Mouse (Mus musculus): ENCODE data around the gene Tjp3.
A peak's percentile ranks its signal among the peaks of the same experiment; 100 is the strongest.

The Tjp3 gene

DNA sequence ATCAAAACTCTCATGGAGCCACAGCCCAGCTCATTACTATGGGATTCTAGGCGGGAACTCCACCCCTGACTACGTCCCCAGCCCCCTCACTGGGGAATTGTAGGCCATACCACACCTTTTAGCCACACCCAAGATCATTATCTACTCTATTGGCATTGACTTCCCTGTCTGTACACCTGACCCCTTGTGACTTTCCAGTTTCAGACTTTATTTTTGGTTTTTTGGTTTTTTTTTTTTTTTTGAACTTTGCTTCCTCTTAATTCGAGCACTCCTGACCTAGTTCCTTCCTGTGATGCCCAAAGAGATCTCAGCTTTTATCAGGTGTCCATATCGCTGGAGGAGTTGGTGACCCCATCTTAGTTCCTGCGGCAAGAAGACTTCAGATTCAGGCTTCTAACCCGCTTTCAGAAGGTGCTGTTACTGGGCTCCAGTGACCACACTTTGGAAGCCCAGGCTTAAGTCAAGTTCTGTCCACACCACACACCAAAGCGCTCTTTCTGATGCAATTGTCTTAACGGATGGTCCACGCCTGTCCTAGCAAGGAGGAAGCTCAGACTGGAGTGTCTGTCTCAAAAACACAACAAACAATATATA, at the start of gene Tjp3:
TSS of gene Tjp3 (minus strand) at position 71 of the 594 bp plus-strand sequence.
- peak; percentile 61 for DNase-seq

DNA sequence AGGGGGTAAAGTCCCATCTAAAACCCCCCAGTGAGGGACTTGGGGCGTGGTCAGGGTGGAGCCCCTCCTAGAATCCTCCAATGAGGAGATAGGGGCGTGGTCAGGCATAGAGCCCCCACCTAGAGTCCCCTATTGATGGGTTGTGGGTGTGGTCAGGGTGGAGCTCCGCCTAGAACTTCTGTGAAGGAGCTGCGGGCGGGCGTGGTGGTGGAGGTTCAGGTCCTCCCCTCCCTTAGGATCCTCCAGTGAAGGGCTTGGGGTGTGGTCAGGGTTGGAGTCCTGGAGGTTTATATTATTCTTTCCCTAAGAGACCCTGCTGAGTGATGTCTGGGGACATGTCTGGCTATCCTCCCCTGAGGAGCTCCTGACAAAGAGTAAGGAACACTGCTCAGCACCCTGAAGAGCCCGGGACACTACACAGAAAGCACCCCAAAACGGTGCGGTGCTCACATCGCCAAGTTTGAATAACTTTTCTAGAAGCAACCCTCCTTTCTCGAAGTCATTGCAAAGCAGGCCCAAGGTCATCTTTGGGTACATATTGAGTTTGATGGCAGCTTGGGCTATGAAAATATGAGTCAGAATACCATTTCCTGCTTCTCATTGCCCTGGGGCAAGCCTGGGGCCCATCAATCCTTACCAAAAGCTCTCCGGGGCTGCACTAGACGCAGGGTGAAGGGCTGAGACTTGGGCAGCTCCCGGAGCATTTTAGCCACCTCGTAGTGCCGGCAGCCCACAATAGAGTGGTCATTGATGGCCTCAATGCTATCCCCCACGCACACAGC, 49.4 kb upstream of the Tjp3 start:
- DNase-seq, result peak; percentile 40

DNA sequence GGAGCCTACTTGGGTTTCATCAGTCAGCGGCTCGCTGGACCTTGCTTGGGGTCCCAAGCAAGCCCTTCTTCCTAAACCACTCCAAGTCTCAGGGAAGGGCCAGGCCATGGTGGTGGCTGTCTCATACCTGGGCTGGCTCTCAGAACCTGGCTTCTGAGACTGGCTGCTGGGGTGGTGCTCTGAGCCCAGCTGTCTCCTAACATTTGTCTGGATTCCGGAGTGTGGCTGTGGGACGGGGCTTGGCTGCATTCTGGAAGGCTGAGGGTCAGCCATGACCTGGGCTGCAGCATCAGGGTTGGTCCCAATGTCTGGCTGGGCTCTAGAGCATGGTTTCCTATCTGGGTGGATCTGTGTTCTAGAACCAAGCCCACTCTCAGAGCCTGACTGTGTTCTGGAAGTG, 45.2 kb upstream of the Tjp3 start:
- no peak for DNase-seq

DNA sequence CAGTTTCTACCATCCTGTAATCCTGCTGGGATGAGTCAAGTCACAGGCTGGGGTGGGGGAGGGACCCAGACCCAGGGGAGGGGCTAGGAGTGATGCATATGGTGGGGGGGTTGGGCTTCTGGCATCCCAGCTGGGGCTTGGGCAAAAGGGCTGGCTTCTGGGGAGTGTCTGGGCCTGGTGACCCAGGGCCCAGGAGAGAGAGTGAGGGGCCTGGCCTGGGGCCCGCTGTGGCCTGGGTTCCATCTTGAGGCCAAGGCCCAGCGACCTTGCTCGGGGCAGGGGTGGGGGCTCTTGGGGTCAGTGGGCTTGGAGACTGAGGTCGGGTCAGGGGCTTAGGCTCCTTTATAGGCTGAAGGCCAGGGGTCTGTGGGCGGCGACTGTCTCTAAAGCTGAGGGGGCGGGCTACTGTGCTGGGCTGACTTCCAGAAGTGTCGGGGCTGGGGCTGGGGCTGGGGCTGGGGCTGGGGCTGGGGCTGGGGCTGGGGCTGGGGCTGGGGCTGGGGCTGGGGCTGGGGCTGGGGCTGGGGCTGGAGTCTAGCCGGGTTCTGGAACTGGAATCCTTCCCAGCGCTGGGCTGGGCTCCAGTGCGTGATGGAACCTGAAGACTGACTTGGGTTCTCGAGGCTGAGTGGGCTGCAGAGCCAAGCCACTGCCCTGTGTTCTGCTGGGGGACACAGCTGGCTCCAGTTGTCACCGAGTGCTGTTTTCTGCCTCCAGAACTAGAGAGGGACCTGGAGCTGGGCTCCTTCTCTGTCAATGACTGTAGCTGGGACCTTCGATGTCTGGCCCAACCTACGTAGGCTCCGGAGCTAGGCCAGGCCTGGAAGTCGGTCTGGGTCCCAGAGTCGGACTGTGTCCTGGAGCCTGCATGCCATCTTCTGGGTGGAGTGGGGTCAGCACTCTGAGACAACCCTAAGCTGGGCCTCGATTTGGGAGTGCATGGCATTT, 44.3 kb upstream of the Tjp3 start:
- no peak for DNase-seq

DNA sequence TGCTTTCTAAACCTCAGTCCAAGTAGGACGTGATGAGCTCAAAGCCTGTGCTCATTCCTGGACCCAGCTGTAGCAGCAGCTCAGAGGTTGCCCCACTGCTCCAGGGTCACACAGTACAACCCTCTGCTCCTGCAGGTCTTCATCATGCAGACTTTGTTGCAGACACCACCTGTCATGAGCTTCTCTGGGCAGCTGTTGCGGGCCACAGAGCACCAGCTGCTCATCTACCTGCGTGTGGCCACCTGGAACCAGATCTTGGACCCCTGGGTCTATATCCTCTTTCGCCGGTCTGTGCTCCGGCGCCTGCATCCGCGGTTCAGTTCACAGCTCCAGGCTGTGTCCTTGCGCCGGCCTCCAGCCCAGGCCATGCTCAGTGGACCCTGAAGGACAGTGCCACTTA, 42.9 kb upstream of the Tjp3 start:
- DNase-seq, result no peak

DNA sequence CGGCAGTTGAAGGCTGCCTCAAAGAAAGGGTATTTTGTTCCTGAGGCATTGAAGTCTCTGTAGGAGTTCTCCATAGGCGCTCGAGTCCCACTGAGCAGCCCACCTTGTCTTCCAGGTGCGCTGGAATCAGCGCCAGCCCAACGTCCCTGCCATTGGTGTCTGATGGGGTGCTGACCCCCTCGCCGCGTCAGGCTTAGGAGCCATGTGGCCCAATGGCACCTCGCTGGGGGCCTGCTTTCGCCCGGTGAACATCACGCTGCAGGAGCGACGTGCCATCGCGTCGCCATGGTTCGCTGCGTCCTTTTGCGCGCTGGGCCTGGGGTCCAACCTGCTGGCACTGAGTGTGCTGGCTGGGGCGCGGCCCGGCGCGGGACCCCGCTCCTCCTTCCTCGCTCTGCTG, 40.9 kb upstream of the Tjp3 start:
- DNase-seq, result no peak

DNA sequence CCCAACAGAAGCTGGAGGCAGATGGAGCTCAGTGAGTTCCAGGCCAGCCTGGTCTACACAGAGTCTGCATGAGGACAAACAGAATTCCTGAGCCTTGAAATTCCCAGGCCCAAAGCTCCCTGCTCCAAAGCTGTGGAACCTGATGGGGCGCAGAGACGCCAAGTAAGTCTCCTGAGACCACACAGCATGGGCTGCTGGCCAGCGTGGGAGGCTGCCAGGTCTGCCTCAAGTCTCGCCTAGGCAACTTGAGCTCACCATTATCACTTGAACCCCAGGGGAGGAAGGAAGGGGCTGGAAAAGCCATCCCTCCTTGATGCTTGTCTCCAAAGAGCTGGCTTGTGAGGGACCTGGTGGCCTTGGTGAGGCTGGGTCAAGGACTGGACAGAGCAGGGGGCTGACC, 38.6 kb upstream of the Tjp3 start:
- DNase-seq, result no peak

DNA sequence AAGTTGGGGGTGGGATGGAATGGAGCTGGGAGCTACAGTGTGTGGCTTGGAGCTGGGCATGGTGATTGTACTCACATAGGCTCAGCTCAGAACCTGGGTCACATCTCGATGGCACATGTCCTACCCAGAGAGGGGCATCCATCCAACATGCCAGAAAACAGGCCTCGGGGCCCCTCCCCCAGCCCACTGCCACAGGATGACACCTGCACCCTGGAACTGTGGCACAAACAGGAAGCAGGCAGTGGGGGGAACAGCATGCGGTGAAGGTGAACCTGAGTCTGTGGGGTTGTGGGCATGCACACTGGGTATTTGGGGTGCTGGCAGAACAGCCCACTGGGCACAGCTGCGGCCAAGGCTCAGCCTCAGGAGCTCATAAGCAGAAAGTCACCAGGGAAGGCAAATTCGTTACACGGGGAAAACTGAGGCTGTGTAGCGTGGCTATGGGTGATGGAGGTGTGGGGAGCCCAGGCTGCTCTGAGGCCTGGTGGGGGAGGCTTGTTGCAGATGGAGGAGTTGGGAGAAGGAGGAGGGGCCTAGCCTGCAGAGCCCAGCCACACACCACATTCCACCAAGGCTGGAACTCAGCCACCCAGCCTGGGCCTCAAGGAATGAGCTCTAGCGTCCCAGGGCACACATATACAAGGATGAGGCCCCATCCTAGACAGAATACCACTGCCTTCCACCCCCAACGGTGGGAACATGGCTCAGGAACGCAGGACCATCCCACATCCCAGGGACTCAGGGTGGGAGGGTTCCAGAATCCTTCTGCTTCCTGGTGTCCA, 38.0 kb upstream of the Tjp3 start:
- DNase-seq, result no peak

DNA sequence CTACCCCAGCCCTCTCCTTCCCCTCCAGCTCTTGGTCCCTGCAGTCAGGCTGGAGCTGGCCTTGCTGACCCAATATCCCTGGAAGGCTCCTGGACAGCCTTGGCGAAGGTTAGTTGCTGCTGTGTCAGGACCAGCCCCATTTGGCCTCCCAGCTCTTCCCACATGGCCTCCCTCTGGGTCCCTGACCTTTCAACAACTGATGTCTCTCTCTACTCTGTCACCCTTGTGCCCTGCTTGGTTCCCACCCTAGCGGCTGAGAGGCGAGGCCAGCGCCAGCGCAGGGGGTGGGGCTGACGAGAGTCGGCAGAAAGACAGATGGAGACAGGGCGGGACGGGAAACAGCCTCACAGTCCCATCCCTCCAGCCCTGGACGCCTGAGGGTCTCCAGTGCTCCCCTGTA, 37.0 kb upstream of the Tjp3 start, which contains the start of gene Tbxa2r:
TSS of gene Tbxa2r (plus strand) at position 346 of the 400 bp plus-strand sequence.
- DNase-seq, result no peak

DNA sequence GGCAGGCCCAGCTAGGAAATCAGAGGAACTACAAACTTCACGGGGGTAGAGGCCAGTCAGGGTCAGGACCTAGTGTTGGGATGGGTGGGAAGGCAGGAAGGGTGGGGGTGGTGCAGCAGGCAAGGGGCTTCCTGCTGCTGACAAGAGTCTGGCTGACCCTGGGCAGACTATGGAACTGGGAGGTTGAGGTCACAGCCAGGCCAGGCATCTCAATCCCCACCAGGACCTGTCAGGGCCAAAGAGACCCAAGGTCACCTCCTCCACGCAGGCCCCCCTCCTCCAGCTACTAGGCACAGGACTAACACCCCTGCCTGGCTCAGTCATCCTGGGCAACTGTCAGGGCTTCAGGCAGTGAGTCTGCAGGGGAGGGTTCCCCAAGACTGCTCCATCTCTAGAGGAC, 36.6 kb upstream of the Tjp3 start:
- no peak for DNase-seq

DNA sequence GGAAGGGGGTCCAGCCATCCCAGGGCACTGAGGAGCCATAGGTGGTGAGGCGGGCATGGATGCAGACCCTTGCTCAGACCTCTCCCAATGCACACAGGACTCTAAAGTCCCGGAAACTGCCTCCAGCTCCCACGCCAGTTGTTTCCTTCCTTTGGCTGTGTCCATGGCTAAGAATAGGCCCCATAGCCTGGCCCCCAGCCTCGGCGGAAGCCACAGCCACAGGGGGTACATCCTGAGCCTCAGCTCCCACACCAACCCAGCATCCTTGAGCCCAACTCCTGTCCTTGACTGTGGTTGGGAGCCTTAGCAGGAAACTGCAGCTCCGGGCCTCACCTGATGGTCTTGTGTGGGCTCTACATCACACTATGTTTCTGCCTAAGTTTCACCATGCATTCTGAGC, 35.5 kb upstream of the Tjp3 start:
- DNase-seq, result no peak

DNA sequence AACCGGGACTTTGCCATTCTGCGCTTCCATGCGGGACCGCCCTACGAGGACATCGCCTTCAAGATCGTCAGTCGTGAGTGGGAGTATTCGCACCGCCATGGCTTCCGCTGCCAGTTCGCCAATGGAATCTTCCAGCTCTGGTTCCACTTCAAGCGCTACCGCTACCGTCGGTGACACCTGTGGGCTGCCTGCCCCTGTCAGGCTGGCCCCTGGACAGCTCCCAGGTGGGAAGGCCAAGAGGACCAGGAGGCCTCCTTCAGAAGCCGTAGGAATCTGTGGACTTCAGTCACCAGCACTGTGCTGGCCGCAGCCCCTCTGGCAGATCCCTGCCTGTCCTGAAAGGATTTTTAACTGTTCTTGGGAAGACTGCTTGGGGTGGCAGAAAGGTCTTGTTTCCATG, 34.4 kb upstream of the Tjp3 start:
- no peak for DNase-seq

DNA sequence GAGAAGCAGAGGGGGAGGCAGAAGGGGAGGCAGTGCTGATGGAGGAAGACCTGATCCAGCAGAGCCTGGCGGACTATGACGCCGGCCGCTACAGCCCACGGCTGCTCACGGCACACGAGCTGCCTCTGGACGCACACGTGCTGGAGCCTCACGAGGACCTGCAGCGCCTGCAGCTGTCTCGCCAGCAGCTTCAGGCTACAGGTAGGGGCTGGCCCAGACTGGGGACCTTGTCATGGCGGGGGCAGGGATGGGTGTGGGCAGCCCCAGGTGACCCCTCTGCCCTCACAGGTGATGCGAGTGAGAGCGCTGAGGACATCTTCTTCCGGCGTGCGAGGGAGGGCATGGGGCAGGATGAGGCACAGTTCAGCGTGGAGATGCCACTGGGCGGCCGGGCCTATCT, 33.8 kb upstream of the Tjp3 start:
- DNase-seq, result no peak

DNA sequence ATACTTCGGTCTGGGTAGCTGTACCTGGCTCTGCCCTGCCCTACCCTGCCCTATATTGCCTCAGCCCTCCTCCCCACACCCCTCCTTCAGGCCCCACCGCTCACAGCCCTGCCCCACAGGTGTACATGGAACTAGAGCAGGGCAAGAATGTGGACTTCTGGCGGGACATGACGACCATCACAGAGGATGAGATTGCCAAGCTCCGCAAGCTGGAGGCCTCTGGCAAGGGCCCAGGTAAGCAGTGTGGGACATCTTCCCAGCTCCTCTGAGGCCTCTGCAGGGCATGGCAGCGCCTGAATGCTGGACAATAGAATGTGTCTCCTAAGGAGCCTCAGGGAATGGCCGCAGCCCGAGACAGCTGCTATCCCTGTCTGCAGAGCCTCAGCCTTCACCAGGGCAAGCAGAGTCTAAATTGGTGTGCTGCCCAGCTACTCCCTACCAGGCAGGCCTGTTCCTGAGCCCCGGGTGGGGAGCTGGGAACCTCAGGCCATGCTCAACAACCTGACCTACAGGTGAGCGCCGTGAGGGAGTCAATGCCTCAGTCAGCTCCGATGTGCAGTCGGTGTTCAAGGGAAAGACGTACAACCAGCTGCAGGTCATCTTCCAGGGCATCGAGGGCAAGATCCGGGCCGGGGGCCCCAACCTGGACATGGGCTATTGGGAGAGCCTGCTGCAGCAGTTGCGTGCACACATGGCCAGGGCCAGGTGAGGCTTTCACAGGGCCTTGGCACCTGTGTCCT, 32.6 kb upstream of the Tjp3 start:
- DNase-seq, result no peak

DNA sequence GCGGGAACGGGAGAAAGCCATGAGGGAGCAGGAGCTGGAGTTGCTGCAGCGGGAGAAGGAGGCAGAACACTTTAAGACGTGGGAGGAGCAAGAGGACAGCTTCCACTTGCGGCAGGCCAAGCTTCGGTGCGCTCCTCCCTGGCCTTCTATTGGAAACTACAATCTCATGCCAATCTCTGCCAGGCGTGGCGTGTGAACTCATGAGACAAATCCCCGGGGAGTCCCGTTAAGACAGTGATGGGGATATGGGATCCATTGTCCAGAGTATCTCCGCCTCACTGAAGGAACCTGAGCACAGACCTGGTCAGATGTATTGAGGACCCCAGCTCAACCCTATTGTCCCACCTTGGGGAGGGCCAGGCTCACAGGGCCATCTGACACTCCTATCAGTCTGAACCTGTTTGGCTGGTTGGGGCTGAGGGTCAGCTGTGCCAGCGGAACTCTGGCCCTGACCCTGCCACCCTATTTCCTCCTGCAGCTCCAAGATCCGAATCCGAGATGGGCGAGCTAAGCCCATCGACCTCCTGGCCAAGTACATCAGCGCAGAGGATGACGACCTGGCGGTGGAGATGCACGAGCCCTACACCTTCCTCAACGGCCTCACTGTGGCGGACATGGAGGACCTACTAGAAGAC, 31.9 kb upstream of the Tjp3 start:
- DNase-seq, result peak; percentile 56

DNA sequence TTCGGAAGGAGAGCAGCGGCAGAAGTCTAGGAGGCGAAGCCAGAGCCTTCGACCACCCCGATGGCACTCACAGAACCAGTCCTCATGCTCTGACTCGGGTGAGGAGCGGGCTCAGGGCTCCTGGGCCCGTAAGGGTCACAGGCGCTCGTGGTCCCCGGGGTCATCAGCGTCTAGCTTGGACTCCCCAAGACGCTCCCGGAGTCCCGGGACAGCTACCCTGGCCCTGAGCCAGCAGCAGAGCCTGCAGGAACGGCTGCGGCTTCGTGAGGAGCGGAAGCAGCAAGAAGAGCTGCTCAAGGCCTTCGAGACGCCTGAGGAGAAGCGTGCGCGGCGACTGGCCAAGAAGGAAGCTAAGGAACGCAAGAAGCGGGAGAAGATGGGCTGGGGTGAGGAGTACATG, 31.1 kb upstream of the Tjp3 start:
- peak; percentile 76 for DNase-seq

DNA sequence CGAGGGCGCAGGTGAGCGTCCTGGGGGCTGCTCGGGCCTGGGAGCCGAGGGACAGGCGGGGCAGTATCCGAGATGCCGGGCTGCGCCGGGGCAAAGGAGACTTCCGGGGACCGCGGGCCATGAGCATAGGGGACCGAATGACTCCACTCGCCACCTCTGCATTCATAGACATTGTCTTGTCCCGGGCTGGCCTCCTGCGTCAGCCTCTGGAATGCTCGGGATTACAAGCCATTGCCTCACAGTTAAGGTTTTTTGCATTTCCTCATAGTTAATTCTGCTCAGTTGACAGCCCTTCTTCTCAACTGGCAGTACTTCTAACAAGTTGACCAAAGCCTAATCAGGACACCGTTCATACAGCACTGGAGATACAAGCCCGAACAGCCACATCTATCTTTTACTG, 30.1 kb upstream of the Tjp3 start:
- DNase-seq, result no peak

DNA sequence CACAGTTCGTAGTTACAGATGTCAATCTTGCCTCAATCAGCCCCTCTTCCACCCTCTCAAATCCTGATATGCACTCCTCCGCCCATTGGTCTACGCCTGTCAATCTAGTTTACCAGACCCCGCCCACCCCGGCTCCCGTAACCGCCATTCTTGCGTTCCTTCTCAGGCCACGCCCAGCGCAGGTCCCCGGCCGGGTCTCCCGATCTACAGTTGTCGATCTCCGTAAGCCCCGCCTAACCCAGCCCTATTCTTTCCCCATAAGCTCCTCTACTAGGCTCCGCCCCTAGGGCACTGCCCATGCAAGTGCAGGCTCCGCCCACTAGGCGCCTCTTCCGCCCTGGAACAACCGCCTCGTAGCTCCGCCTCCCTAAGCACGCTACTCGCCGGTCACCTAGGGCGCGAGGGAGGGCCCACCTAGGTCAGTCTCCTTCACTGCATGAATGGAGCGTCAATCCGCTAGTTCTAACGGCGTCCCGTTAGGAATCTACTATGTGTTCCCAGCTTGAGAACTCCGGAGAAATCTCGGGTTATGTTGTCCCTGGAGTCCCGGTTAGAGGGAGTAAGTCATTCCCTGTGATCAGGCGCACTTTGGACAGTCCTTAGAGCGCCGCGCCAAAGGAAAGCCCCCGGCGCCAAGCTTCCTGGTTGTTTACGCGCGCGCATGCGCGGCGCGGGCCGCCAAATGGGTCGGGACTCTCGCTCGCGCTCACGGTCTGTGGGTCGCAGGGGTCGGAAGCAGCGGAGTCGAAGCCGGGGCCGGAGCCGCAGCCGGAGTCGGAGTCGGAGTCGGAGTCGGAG, 29.4 kb upstream of the Tjp3 start, which contains the start of gene Cactin:
TSS of gene Cactin (plus strand) at position 554 of the 798 bp plus-strand sequence.
- peak; percentile 100 for DNase-seq

DNA sequence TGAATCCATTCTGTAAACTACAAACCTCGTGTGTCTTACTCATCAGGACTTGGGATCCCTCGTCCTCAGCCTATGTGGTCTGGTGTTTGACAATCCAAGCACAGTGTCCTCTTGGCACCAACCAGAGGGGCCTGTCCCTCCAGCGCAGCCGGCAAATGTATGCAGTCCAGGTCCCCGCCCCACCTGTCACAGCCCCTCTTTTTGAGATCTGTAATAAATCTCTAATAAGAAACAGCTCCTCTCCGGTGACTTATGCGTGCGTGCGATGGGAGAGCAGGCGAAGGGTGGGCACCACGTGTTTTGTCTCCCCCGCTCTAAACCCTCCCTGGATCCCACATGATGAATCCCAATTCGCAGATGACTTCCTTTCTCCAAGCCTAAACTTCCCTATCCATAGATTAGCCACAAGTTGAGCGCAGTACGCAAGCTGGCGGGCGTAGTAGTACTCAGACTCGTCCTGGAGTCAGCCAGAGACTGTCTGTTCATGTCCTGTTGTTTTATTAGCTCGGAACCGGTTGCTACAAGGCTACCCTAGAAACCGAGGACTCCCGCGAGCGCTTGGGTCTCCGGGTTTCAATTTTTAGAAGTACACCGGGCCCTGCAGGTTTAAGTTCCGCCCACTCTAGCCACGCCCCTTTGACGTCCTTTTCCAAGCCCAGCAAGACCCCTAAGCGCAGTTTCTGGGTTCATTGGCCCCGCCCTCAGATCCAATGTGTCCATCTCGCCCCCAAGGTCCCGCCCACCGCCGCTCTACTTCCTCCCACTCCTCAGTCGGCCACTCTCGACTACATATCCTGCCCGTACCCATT, 28.6 kb upstream of the Tjp3 start:
- peak; percentile 76 for DNase-seq

DNA sequence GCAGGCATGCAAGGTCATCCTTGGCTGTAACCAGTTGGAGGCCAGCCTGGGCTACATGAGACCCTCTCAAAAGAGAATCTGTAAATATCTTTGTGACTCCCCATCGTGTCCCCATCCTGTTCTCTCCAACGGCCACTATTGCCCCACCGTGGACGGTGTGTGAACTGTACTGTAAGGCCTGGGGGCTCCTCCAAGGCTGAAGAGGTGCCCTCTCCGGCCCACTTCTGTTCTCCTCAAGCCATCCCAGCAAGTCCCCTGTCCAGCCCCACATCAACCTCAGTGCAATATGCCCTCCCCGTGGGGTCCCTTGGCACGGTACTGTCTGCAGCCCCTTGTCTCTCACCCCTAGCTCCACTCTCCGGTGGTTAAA, 27.9 kb upstream of the Tjp3 start:
- DNase-seq, result peak; percentile 77
